Mouse (Mus musculus) adrenal gland, postnatal 10 days (tissue): Measurements from ENCODE around the gene Zfp108. TPM values are rescaled to one million over a fixed set of nuclear protein-coding genes. Genes with fewer than 3 reads are reported as not detected.

Source experiments
- DNase-seq: peaks from one replicate; pipeline ENCODE4 v3.0.0; 2021; ENCODE audit warnings: mixed read lengths
- total RNA-seq, 2 experiments: library from RNA; stranded (reverse); gene quantifications; 2 replicates each; pipeline ENCODE4 v1.2.3; 2021

Zfp108 gene
- total RNA-seq, 2 experiments from 2014 or later: 2.0 to 3.5 TPM

GRCm38 (mm10) chr7:24286090-24286489 lies 31.5 kb downstream of the Zfp108 start:
- no peak for DNase-seq

- no peak for DNase-seq
Measured at GRCm38 (mm10) chr7:24286916-24287315, 32.3 kb downstream of the Zfp108 start.

- no peak for DNase-seq
Measured at GRCm38 (mm10) chr7:24287670-24288069, 33.1 kb downstream of the Zfp108 start.

GRCm38 (mm10) chr7:24288512-24288911 lies 33.9 kb downstream of the Zfp108 start:
- no peak for DNase-seq

GRCm38 (mm10) chr7:24290106-24290693 lies 35.6 kb downstream of the Zfp108 start:
- DNase-seq: no peak

GRCm38 (mm10) chr7:24291387-24292090 lies 36.9 kb downstream of the Zfp108 start:
- no peak for DNase-seq

GRCm38 (mm10) chr7:24293061-24293851 lies 38.7 kb downstream of the Zfp108 start:
- DNase-seq: no peak

GRCm38 (mm10) chr7:24294763-24295162 lies 40.2 kb downstream of the Zfp108 start:
- no peak for DNase-seq

GRCm38 (mm10) chr7:24295376-24295775 lies 40.8 kb downstream of the Zfp108 start:
- DNase-seq: no peak

GRCm38 (mm10) chr7:24296386-24296785 lies 41.8 kb downstream of the Zfp108 start:
- no peak for DNase-seq

- DNase-seq: no peak
Measured at GRCm38 (mm10) chr7:24297361-24298095, 42.9 kb downstream of the Zfp108 start.

GRCm38 (mm10) chr7:24298635-24298972 lies 44.0 kb downstream of the Zfp108 start:
- DNase-seq: peak; percentile 9

- peak; percentile 78 for DNase-seq
Measured at GRCm38 (mm10) chr7:24298973-24299708, 44.5 kb downstream of the Zfp108 start.

- DNase-seq: peak; percentile 14
Measured at GRCm38 (mm10) chr7:24299823-24300481, 45.4 kb downstream of the Zfp108 start.

- peak; percentile 66 for DNase-seq
Measured at GRCm38 (mm10) chr7:24300771-24301282, 46.2 kb downstream of the Zfp108 start, which contains the start of gene Zfp61. TSS of gene Zfp61 (minus strand) at chr7:24301232.

Other genes starting within 250 kb of the Zfp108 start
- gene Vmn1r183, start 201.5 kb upstream of the Zfp108 start, total RNA-seq: not detected
- gene Zfp180, start 172.9 kb upstream of the Zfp108 start, total RNA-seq: 10 to 100 TPM; 15.2 to 17.3 TPM
- 1 to 10 TPM; 2.3 to 4.8 TPM for gene Zfp112, start 142.5 kb upstream of the Zfp108 start, total RNA-seq
- 1 to 10 TPM; 7.2 to 9.9 TPM for gene Zfp235, start 120.6 kb upstream of the Zfp108 start, total RNA-seq
- under 1 TPM; 0.61 to 0.69 TPM for gene Zfp114, start 79.7 kb upstream of the Zfp108 start, total RNA-seq
- gene Zfp111, start 43.4 kb upstream of the Zfp108 start, total RNA-seq: 10 to 100 TPM in 1 of 2 experiments, 1 to 10 TPM in 1; 9.1 to 11.1 TPM
- gene Zfp109, start 17.2 kb upstream of the Zfp108 start, total RNA-seq: 1 to 10 TPM; 2.5 to 2.8 TPM
- gene Zfp93, start 15.6 kb downstream of the Zfp108 start, total RNA-seq: 1 to 10 TPM; 4.1 to 4.8 TPM
- 10 to 100 TPM in 1 of 2 experiments, 1 to 10 TPM in 1; 5.8 to 12.1 TPM for gene Zfp61, start 46.4 kb downstream of the Zfp108 start, total RNA-seq
- gene Zfp94, start 61.9 kb downstream of the Zfp108 start, total RNA-seq: 1 to 10 TPM; 2.7 to 6.4 TPM
- under 1 TPM; 0.36 to 0.42 TPM for gene Tescl, start 79.1 kb downstream of the Zfp108 start, total RNA-seq
- gene Lypd5, start 94.4 kb downstream of the Zfp108 start, total RNA-seq: not detected
- gene Kcnn4, start 115.5 kb downstream of the Zfp108 start, total RNA-seq: 1 to 10 TPM; 4.2 to 5.4 TPM
- 10 to 100 TPM; 19.5 to 24.1 TPM for gene Smg9, start 144.8 kb downstream of the Zfp108 start, total RNA-seq
- gene Irgc1, start 197.5 kb downstream of the Zfp108 start, total RNA-seq: under 1 TPM in 1 of 2 experiments, not detected in 1; 0.27 TPM
- 1 to 10 TPM; 6.7 to 9.4 TPM for gene Plaur, start 207.7 kb downstream of the Zfp108 start, total RNA-seq
- 1 to 10 TPM; 6.4 to 8.6 TPM for gene Cadm4, start 227.2 kb downstream of the Zfp108 start, total RNA-seq